Mouse (Mus musculus) hindbrain, postnatal 0 days (tissue): ENCODE results near the gene Kcnk4. TPM values are rescaled to one million over a fixed set of nuclear protein-coding genes. Genes with fewer than 3 reads are reported as not detected.
"Not testable (repeated sequence)": the region's sequence is repeated elsewhere in the genome, so short reads cannot be mapped to it uniquely, and the experiment has no call there.

ENCODE experiments used
- ATAC-seq: fragments of 200-750 bp; cut with Nextera tagmentation; 2 replicates; pipeline ENCODE4 v1.8.0; 2017; ENCODE audit warnings: mild to moderate bottlenecking, moderate TSS enrichment, moderate library complexity
- DNase-seq: peaks from one replicate; pipeline ENCODE4 v3.0.0-alpha.2; 2015; ENCODE audit warnings: low spot score
- H3K27ac ChIP-seq: fragments of 300-500 bp; sonication (generic); 2 replicates; pipeline ENCODE4 v1.5.1; 2014; ENCODE audit warnings: mild to moderate bottlenecking
- H3K27me3 ChIP-seq: fragments of 300-500 bp; sonication (generic); 2 replicates; pipeline ENCODE4 v1.6.1; 2014; ENCODE audit warnings: low read length, mixed read lengths; ENCODE audit not compliant: insufficient read depth
- H3K36me3 ChIP-seq: fragments of 300-500 bp; sonication (generic); 2 replicates; pipeline ENCODE4 v1.6.1; 2014; ENCODE audit warnings: low read length, mixed read lengths; ENCODE audit not compliant: insufficient read depth
- H3K4me1 ChIP-seq: fragments of 300-500 bp; sonication (generic); 2 replicates; pipeline ENCODE4 v1.6.1; 2014; ENCODE audit warnings: antibody characterized with exemption, low read length, mixed read lengths; ENCODE audit not compliant: insufficient read depth
- H3K4me2 ChIP-seq: fragments of 300-500 bp; sonication (generic); 2 replicates; pipeline ENCODE4 v1.6.1; 2014; ENCODE audit warnings: low read depth, mild to moderate bottlenecking, low read length, moderate library complexity, mixed read lengths
- H3K4me3 ChIP-seq: fragments of 300-500 bp; sonication (generic); 2 replicates; pipeline ENCODE4 v1.5.1; 2014; ENCODE audit warnings: low read length
- H3K9ac ChIP-seq: fragments of 300-500 bp; sonication (generic); replicated peaks from 2 replicates; pipeline ENCODE4 v1.6.1; 2014; ENCODE audit warnings: mild to moderate bottlenecking, low read length, moderate library complexity, mixed read lengths
- H3K9me3 ChIP-seq: fragments of 300-500 bp; sonication (generic); 2 replicates; pipeline ENCODE4 v1.6.1; 2016; ENCODE audit warnings: low read length, mixed read lengths
- CTCF ChIP-seq: IDR thresholded peaks from 2 replicates; pipeline ENCODE4 v1.5.1; 2016; ENCODE audit warnings: antibody characterized with exemption, control low read depth, low read depth
- WGBS: fragments of 180-500 bp; shearing (Covaris S2); extraction: QIAGEN DNeasy Blood & Tissue Kit; methylation state at CpG from one replicate; pipeline ENCODE4 v1.1.7; 2014; 5-methylcytosine and 5-hydroxymethylcytosine counted together
- polyA plus RNA-seq: library from polyadenylated mRNA; unstranded; fragments of >200 nt; fragmentation: Nextera tagmentation; extraction: Ambion mirVana; gene quantifications from 2 replicates; pipeline ENCODE4 v1.2.1, GENCODE M21; 2015
- total RNA-seq: library from RNA; depleted of rRNA; stranded (reverse); fragments of >200 nt; gene quantifications from 2 replicates; pipeline ENCODE4 v1.2.3, GENCODE M21; 2014

The Kcnk4 gene
- total and polyA plus RNA-seq, 2 experiments from 2014 or later = 13.3 to 21.7 TPM

DNA sequence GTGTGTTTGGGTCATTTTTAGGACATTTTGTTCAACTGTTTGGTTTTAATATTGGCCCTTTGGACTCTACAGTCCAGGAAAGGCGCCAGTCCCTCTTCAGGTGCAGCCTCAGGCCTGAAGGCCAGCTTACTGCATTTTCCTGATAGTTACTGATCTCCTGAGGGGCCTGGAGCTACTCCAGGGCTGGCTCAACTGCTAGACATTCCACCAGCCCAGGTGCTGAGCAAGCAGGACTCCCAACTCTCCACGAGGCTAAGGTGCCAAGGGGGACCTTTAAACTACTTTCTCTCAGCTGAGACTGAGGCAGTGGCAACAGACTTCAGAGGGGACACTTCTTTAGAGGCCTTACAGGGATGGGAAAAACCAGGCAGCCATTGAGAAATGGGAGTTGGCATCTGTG is 29.5 kb downstream of the Kcnk4 start:
- H3K27ac ChIP-seq = no peak overlapping the region
- no peak overlapping the region for H3K9ac ChIP-seq
- WGBS = 84% methylated on average over 2 of the region's 2 CpGs
- DNase-seq = no peak
- no peak for TF ChIP-seq CTCF
- no peak for ATAC-seq
- H3K4me1 ChIP-seq = peaks cover 6% of the 10 kb centered on the region; the same call in 1 of the 2 replicates
- H3K4me2 ChIP-seq = no peak overlapping the region
- no peaks in the 10 kb centered on the region for H3K9me3 ChIP-seq
- no peak overlapping the region for H3K4me3 ChIP-seq
- H3K36me3 ChIP-seq = peaks cover 15% of the 10 kb centered on the region
- no peaks in the 10 kb centered on the region for H3K27me3 ChIP-seq

DNA sequence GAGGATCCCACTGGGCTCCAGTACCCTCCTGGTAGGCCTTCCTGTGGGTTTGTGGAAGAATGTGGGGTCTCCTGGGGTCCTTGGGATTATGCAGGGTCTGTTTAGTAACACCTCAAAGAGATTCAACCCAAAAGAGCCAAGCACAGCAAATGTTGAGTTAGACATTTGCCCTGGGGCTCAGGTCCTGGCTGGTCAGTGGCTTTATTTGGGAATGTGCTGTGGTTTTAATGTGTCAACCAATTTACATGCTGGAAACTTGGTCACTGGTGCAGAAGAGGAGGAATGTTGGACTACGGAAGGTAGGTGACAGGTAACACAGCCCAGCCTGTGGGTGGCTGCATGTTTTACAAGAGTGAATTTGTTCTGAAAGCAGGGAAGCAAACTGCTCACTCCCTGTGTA is 31.3 kb downstream of the Kcnk4 start:
- no peak for DNase-seq
- peaks cover under 1% of the 10 kb centered on the region; the same call in 1 of the 2 replicates for H3K4me1 ChIP-seq
- WGBS = 100% methylated on average over 1 of the region's 1 CpGs
- no peaks in the 10 kb centered on the region for H3K27me3 ChIP-seq
- peaks cover 15% of the 10 kb centered on the region for H3K36me3 ChIP-seq
- no peak for ATAC-seq
- H3K9me3 ChIP-seq = no peaks in the 10 kb centered on the region
- no peak overlapping the region for H3K27ac ChIP-seq
- H3K9ac ChIP-seq = no peak overlapping the region
- H3K4me2 ChIP-seq = no peak overlapping the region
- H3K4me3 ChIP-seq = no peak overlapping the region
- no peak for TF ChIP-seq CTCF

DNA sequence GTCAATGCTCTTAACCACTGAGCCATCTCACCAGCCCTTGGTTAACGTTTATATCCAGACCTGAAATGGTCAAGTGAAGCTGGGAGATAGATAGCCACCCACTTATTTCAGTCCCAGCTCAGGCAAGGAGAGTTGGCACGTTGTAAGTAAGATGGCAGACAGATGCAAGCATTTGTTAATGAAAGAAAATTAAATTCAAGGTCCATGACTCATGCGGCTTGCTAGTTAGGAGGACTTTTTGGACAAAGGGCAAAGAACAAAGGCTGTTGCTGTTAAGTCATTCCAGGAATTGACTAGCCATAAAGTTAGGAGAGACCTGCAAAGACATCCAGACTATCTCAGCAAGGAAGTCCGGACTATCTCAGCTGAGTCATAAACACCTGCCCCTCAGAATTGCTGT is 34.7 kb downstream of the Kcnk4 start:
- DNase-seq (no peak), ATAC-seq (no peak)
- H3K9me3 ChIP-seq = no peaks in the 10 kb centered on the region
- 84% methylated on average over 4 of the region's 4 CpGs for WGBS
- no peak overlapping the region for H3K9ac ChIP-seq
- H3K4me1 ChIP-seq = no peaks in the 10 kb centered on the region
- H3K27me3 ChIP-seq = no peaks in the 10 kb centered on the region
- no peak overlapping the region for H3K4me2 ChIP-seq
- no peak overlapping the region for H3K4me3 ChIP-seq
- H3K36me3 ChIP-seq = no peaks in the 10 kb centered on the region; the same call in 1 of the 2 replicates
- H3K27ac ChIP-seq = no peak overlapping the region
- TF ChIP-seq CTCF = no peak

DNA sequence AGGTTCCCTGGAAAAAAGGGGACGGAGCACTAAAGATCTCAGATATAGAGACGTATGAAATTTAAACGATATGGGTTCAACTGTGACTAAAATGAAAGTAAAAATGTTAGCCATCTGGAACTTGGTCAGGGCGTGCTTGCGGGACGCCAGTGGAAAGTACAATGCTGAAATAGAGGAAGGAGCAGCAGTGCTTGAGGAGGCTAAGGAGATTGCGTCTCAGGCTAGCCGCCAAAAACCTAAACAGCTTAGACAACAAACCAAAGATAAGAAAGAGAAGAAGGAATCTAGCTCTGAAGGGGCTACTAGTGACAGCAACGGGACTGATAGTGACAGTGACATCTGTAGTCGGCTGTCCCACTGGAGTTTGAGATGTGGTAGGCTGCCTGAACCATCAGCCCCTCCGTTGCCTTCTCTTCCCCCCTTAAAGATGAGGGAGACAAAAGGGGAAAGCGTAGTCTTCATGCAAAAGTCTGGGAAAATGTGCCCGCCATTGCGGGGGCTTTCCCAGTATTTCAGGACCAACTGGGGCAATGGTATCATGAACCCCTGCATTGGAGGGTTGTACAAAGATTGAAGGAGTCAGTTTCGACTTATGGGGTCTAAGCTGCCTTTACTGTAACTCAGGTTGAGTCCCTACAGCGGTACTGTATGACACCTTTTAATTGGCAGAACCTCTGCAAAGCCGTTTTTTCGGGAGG is 38.6 kb downstream of the Kcnk4 start:
- not testable (repeated sequence) for DNase-seq

DNA sequence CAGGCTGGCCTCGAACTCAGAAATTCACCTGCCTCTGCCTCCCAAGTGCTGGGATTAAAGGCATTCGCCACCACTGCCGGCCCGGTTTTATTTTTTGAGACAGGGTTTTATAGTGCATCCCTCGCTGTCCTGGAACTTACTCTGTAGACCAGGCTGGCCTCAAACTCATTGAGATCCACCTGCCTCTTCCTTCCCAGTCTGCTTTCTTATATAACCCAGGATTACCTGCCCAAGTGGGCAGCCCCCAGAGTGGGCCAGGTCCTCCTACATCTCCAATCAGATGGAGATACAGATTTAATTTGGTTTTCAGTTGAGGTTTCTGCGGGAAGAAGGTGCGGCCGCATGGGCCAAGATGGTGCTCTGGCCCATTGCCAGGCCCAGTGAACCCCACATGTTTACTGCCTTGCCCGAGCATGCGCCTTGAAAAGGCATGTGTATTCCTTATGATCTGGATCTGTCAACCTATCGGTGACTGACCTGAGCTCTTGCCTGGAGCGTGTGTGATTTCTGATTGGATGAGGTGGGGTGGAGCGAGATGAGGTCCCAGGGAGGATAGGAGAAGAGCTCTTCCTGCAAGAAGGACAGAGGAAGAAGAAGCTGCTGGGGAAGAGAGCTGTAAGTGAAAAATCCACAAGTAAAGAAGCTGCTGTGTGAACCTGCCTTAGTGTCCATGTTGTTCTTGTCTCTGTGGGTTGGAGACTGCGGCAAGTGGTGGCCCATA is 40.4 kb downstream of the Kcnk4 start:
- 94% methylated on average over 14 of the region's 14 CpGs for WGBS
- TF ChIP-seq CTCF = no peak
- no peaks in the 10 kb centered on the region for H3K36me3 ChIP-seq

More for the DNA sequence above, 38.6 kb downstream of the Kcnk4 start:
- H3K9me3 ChIP-seq, H3K4me3 ChIP-seq, H3K4me1 ChIP-seq, H3K36me3 ChIP-seq, ATAC-seq, H3K27ac ChIP-seq, H3K9ac ChIP-seq, H3K4me2 ChIP-seq, H3K27me3 ChIP-seq: not testable (repeated sequence)
- 93% methylated on average over 18 of the region's 18 CpGs for WGBS

DNA sequence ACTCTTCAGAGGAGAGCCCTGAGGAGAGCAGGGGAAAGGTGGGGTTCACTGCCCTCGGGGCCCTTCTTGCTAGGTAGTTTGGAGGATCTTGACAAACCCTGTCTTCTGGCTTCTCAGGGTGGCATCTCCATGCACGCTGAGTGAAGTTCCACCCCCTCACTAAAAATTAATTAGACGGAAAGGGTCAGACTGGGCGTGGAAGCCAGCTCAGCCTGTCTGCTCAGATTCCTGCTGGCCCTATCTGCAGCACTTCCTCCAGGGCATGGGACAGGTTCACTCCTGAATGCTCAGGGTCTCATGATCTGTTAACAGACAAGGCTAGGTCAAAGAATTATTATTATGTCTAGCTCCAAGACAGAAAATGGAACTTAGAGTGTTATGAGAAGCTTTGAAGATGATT is 41.8 kb downstream of the Kcnk4 start:
- ATAC-seq (no peak), DNase-seq (no peak)
- 67% methylated on average over 4 of the region's 4 CpGs for WGBS

More for the DNA sequence above, 40.4 kb downstream of the Kcnk4 start:
- Histone ChIP-seq H3K27me3 (no peaks in the 10 kb centered on the region), H3K9ac (no peak overlapping the region), H3K27ac (no peak overlapping the region), H3K4me2 (no peak overlapping the region), H3K4me3 (no peak overlapping the region), H3K9me3 (no peaks in the 10 kb centered on the region), H3K4me1 (no peaks in the 10 kb centered on the region)
- ATAC-seq = no peak
- no peak for DNase-seq

DNA sequence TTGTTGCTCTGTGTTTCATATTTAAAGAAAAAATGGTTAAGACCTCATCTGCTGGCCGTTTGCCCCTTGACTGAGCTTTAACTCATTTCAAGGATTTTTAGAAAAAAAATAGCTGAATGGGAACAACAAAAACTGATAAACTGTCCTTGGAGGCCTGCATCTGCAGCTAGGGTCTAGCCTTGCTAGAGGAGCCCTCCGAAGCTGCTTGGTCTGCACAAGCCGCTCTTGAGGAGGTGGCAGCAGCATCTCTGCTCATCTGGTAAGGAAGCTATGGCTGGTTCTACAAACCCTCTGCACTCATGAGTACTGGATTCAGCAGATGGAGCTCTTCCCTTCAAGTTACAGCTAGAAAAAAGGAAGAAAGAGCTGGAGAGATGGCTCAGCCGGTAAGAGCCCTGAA is 56.4 kb downstream of the Kcnk4 start:
- WGBS = 85% methylated on average over 4 of the region's 4 CpGs
- no peak overlapping the region for H3K4me2 ChIP-seq

More for the DNA sequence above, 41.8 kb downstream of the Kcnk4 start:
- Histone ChIP-seq H3K4me2 (no peak overlapping the region), H3K4me1 (no peaks in the 10 kb centered on the region), H3K36me3 (no peaks in the 10 kb centered on the region), H3K27ac (no peak overlapping the region), H3K4me3 (no peak overlapping the region), H3K27me3 (no peaks in the 10 kb centered on the region), H3K9me3 (no peaks in the 10 kb centered on the region), H3K9ac (no peak overlapping the region)
- TF ChIP-seq CTCF = no peak

More for the DNA sequence above, 56.4 kb downstream of the Kcnk4 start:
- Histone ChIP-seq H3K9me3 (peaks cover 8% of the 10 kb centered on the region), H3K36me3 (no peaks in the 10 kb centered on the region), H3K27me3 (no peaks in the 10 kb centered on the region), H3K4me3 (no peak overlapping the region), H3K9ac (no peak overlapping the region), H3K27ac (no peak overlapping the region), H3K4me1 (no peaks in the 10 kb centered on the region)
- ATAC-seq (no peak), DNase-seq (no peak)
- TF ChIP-seq CTCF = no peak
